Mouse (Mus musculus) MEL (cell line): ENCODE data around the gene Ap2b1. TPM values are rescaled to one million over a fixed set of nuclear protein-coding genes. Genes with fewer than 3 reads are reported as not detected.

Source experiments
- DNase-seq: peaks from one replicate; pipeline ENCODE4 v3.0.0; 2011; ENCODE audit warnings: low read depth, low spot score
- H3K27ac ChIP-seq: 2 replicates; pipeline ENCODE4 v1.5.1; 2012; ENCODE audit warnings: low read depth, mild to moderate bottlenecking, control low read depth, low read length, moderate library complexity; ENCODE audit not compliant: control insufficient read depth
- H3K27me3 ChIP-seq, 2 experiments: fragments of 150-350 bp in 1 of 2; sonication (generic) in 1 of 2; 2 replicates each; pipeline ENCODE4 v1.6.1; 2012; ENCODE audit warnings: low read length in 2 of 2, mild to moderate bottlenecking in 2 of 2, improper control_type of control experiment in 1 of 2, moderate library complexity in 1 of 2; ENCODE audit not compliant: insufficient read depth in 2 of 2, control insufficient read depth in 1 of 2
- H3K36me3 ChIP-seq, 2 experiments: 2 replicates each; pipeline ENCODE4 v1.6.1; 2012 to 2014; ENCODE audit warnings: low read length in 2 of 2, improper control_type of control experiment in 1 of 2, inconsistent platforms in 1 of 2, mild to moderate bottlenecking in 1 of 2; ENCODE audit not compliant: insufficient read depth in 2 of 2, control insufficient read depth in 1 of 2
- H3K4me1 ChIP-seq, 2 experiments: fragments of 150-350 bp in 1 of 2; sonication (generic) in 1 of 2; 2 replicates each; pipeline ENCODE4 v1.6.1; 2012; ENCODE audit warnings: low read length in 2 of 2, improper control_type of control experiment in 1 of 2, mild to moderate bottlenecking in 1 of 2; ENCODE audit not compliant: insufficient read depth in 2 of 2, control insufficient read depth in 1 of 2
- H3K4me3 ChIP-seq, 2 experiments: fragments of 150-350 bp in 1 of 2; sonication (generic) in 1 of 2; 2 replicates each; pipeline ENCODE4 v1.5.1; 2012; ENCODE audit warnings: low read depth in 2 of 2, low read length in 2 of 2, mild to moderate bottlenecking in 2 of 2, moderate library complexity in 2 of 2, control low read depth in 1 of 2, improper control_type of control experiment in 1 of 2; ENCODE audit not compliant: control insufficient read depth in 1 of 2, insufficient read depth in 1 of 2
- H3K79me2 ChIP-seq: 2 replicates; pipeline ENCODE4 v1.6.1; 2012; ENCODE audit warnings: mild to moderate bottlenecking, low read length, moderate library complexity; ENCODE audit not compliant: control insufficient read depth, poor library complexity, insufficient read depth
- H3K9ac ChIP-seq: 2 replicates; pipeline ENCODE4 v1.6.1; 2012; ENCODE audit warnings: low read depth, mild to moderate bottlenecking, control low read depth, low read length, moderate library complexity; ENCODE audit not compliant: control insufficient read depth, poor library complexity, severe bottlenecking
- H3K9me3 ChIP-seq: fragments of 150-350 bp; sonication (generic); replicated peaks from 2 replicates; pipeline ENCODE4 v1.6.1; 2012; ENCODE audit warnings: mild to moderate bottlenecking, low read length, improper control_type of control experiment, moderate library complexity; ENCODE audit not compliant: insufficient read depth
- CHD1 ChIP-seq: IDR thresholded peaks from 2 replicates; pipeline ENCODE4 v1.6.1; 2012; ENCODE audit warnings: low read depth, mild to moderate bottlenecking, inconsistent platforms, low read length, improper control_type of control experiment
- E2F4 ChIP-seq: IDR thresholded peaks from 2 replicates; pipeline ENCODE4 v1.6.1; 2011; ENCODE audit warnings: low read depth, low read length, improper control_type of control experiment, borderline replicate concordance
- EP300 ChIP-seq, 2 experiments: IDR thresholded peaks; 2 replicates each; pipeline ENCODE4 v1.6.1; 2011; ENCODE audit warnings: improper control_type of control experiment in 2 of 2, low read length in 2 of 2, low read depth in 1 of 2, mild to moderate bottlenecking in 1 of 2
- ETS1 ChIP-seq: IDR thresholded peaks from 2 replicates; pipeline ENCODE4 v1.6.1; 2012; ENCODE audit warnings: low read depth, mild to moderate bottlenecking, inconsistent platforms, low read length, improper control_type of control experiment, moderate library complexity
- GABPA ChIP-seq: IDR thresholded peaks from 2 replicates; pipeline ENCODE4 v1.6.1; 2012; ENCODE audit warnings: low read depth, mild to moderate bottlenecking, inconsistent platforms, low read length, improper control_type of control experiment, moderate library complexity
- GATA1 ChIP-seq: IDR thresholded peaks from 2 replicates; pipeline ENCODE4 v1.6.1; 2011; ENCODE audit warnings: low read depth, low read length, improper control_type of control experiment
- HCFC1 ChIP-seq: IDR thresholded peaks from 2 replicates; pipeline ENCODE4 v1.6.1; 2012; ENCODE audit warnings: low read depth, mild to moderate bottlenecking, inconsistent platforms, low read length, improper control_type of control experiment, moderate library complexity
- JUND ChIP-seq: IDR thresholded peaks from 2 replicates; pipeline ENCODE4 v1.6.1; 2011; ENCODE audit warnings: low read depth, mild to moderate bottlenecking, improper control_type of control experiment, low read length
- KAT2A ChIP-seq: conservative IDR thresholded peaks from 2 replicates; pipeline ENCODE4 v1.6.1; 2012; ENCODE audit warnings: low read depth, low read length, improper control_type of control experiment, inconsistent platforms
- MAX ChIP-seq: IDR thresholded peaks from 2 replicates; pipeline ENCODE4 v1.6.1; 2011; ENCODE audit warnings: low read length, improper control_type of control experiment
- MAZ ChIP-seq: IDR thresholded peaks from 2 replicates; pipeline ENCODE4 v1.6.1; 2012; ENCODE audit warnings: low read depth, mild to moderate bottlenecking, inconsistent platforms, low read length, improper control_type of control experiment
- MEF2A ChIP-seq: IDR thresholded peaks from 2 replicates; pipeline ENCODE4 v1.6.1; 2014; ENCODE audit warnings: low read depth, mild to moderate bottlenecking, inconsistent platforms, low read length, improper control_type of control experiment; ENCODE audit not compliant: poor library complexity, insufficient replicate concordance, severe bottlenecking; ENCODE audit errors: extremely low read depth
- MYC ChIP-seq: IDR thresholded peaks from 2 replicates; pipeline ENCODE4 v1.6.1; 2011; ENCODE audit warnings: low read depth, mild to moderate bottlenecking, low read length, improper control_type of control experiment, moderate library complexity
- NELFE ChIP-seq: IDR thresholded peaks from 2 replicates; pipeline ENCODE4 v1.6.1; 2011; ENCODE audit warnings: low read depth, low read length, improper control_type of control experiment
- POLR2A ChIP-seq, 2 experiments: IDR thresholded peaks; 2 replicates each; pipeline ENCODE4 v1.6.1; 2011 to 2012; ENCODE audit warnings: low read length in 2 of 2, mild to moderate bottlenecking in 2 of 2, control low read depth in 1 of 2, improper control_type of control experiment in 1 of 2, low read depth in 1 of 2, moderate library complexity in 1 of 2; ENCODE audit not compliant: control insufficient read depth in 1 of 2, insufficient read depth in 1 of 2, poor library complexity in 1 of 2
- POLR2AphosphoS2 ChIP-seq: IDR thresholded peaks from 2 replicates; pipeline ENCODE4 v1.6.1; 2011; ENCODE audit warnings: low read length, improper control_type of control experiment
- RAD21 ChIP-seq: IDR thresholded peaks from 2 replicates; pipeline ENCODE4 v1.6.1; 2011; ENCODE audit warnings: mild to moderate bottlenecking, low read depth, low read length, improper control_type of control experiment
- RCOR1 ChIP-seq: IDR thresholded peaks from 2 replicates; pipeline ENCODE4 v1.6.1; 2012; ENCODE audit warnings: low read depth, mild to moderate bottlenecking, inconsistent platforms, low read length, improper control_type of control experiment
- TCF12 ChIP-seq: IDR thresholded peaks from 2 replicates; pipeline ENCODE4 v1.6.1; 2014; ENCODE audit warnings: low read depth, mild to moderate bottlenecking, inconsistent platforms, low read length, improper control_type of control experiment, moderate library complexity
- USF1 ChIP-seq: IDR thresholded peaks from 2 replicates; pipeline ENCODE4 v1.6.1; 2014; ENCODE audit warnings: low read depth, mild to moderate bottlenecking, inconsistent platforms, low read length, improper control_type of control experiment, moderate library complexity
- USF2 ChIP-seq, 2 experiments: IDR thresholded peaks; 2 replicates each; pipeline ENCODE4 v1.6.1; 2011 to 2012; ENCODE audit warnings: improper control_type of control experiment in 2 of 2, low read length in 2 of 2, borderline replicate concordance in 1 of 2, inconsistent platforms in 1 of 2, low read depth in 1 of 2, mild to moderate bottlenecking in 1 of 2; ENCODE audit not compliant: insufficient read depth in 1 of 2
- ZKSCAN1 ChIP-seq: IDR thresholded peaks from 2 replicates; pipeline ENCODE4 v1.6.1; 2012; ENCODE audit warnings: low read depth, mild to moderate bottlenecking, inconsistent platforms, low read length, improper control_type of control experiment, moderate library complexity
- ZNF384 ChIP-seq: IDR thresholded peaks from 2 replicates; pipeline ENCODE4 v1.6.1; 2012; ENCODE audit warnings: low read depth, mild to moderate bottlenecking, inconsistent platforms, low read length, improper control_type of control experiment
- polyA plus RNA-seq, 2 experiments: library from polyadenylated mRNA; stranded (reverse) in 1 of 2; unstranded in 1 of 2; fragments of >175 nt in 1 of 2; fragments of >200 nt in 1 of 2; gene quantifications; 2 replicates each; pipeline versions ENCODE4 v1.2.1 to v1.2.4; 2012; ENCODE audit warnings: low replicate concordance in 2 of 2, low read depth in 1 of 2; ENCODE audit not compliant: insufficient read length in 2 of 2, insufficient read depth in 1 of 2, missing spikeins in 1 of 2
- total RNA-seq: library from RNA; depleted of rRNA; stranded (reverse); fragments of 300-350 nt; gene quantifications from 2 replicates; pipeline ENCODE4 v1.2.3, GENCODE M21; 2012

The Ap2b1 gene
- total and polyA plus RNA-seq, 3 experiments = 60.6 to 165 (median 68.9) TPM

GRCm38 (mm10) chr11:83398724-83399123, 99.9 kb downstream of the Ap2b1 start:
- DNase-seq = no peak

DNA sequence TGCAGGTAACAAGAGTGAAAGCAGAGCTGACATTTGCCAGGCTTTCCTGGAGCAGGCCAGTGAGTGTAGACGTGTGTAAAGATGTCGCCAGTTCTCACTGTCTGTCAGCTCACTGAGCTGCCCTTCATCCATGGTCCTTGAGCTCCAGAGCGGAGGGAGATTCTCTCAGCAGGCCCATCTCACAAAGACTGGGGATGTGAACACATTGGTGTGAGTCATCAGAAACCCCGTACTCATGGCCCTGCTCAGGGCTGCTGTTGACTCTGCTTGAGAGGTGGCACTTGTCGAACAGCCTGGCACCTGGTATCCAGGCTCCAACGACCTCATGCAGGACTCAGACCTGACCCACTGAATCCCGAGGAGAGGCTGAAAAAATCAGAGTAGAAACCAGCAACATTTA, 105.0 kb downstream of the Ap2b1 start:
- Histone ChIP-seq H3K27ac (no peak overlapping the region), H3K9me3 (no peaks in the 10 kb centered on the region), H3K4me1 (no peaks in the 10 kb centered on the region), H3K36me3 (peaks cover 0 to 10% of the 10 kb centered on the region in 2 experiments; a peak in 2 of 4 replicates), H3K27me3 (no peaks in the 10 kb centered on the region), H3K4me3 (no peak overlapping the region), H3K9ac (no peak overlapping the region), H3K79me2 (no peaks in the 10 kb centered on the region)
- TF ChIP-seq ETS1 (no peak), MAZ (no peak), HCFC1 (no peak), TCF12 (no peak), MEF2A (no peak), RCOR1 (no peak), EP300 (IDR thresholded peaks at IDR 0.05; ENCODE audit: low read depth in 1 of 2, low read length in 2 of 2) (no peak), JUND (no peak), GABPA (no peak), GATA1 (no peak), E2F4 (no peak), MAX (no peak), USF1 (no peak)
- no peak for DNase-seq

More at GRCm38 (mm10) chr11:83398724-83399123, 99.9 kb downstream of the Ap2b1 start:
- Histone ChIP-seq H3K9ac (no peak overlapping the region), H3K4me3 (no peak overlapping the region), H3K4me1 (no peaks in the 10 kb centered on the region), H3K79me2 (no peaks in the 10 kb centered on the region), H3K36me3 (peaks cover 0 to 18% of the 10 kb centered on the region in 2 experiments; a peak in 2 of 4 replicates), H3K27me3 (no peaks in the 10 kb centered on the region), H3K9me3 (no peaks in the 10 kb centered on the region), H3K27ac (no peak overlapping the region)
- TF ChIP-seq KAT2A (no peak), MYC (no peak), RAD21 (no peak), POLR2A (IDR thresholded peaks at IDR 0.05; ENCODE audit: control insufficient read depth in 1 of 2, insufficient read depth in 1 of 2, low read depth in 1 of 2, low read length in 2 of 2, poor library complexity in 1 of 2) (no peak), ZKSCAN1 (no peak), USF2 (IDR thresholded peaks at IDR 0.05; ENCODE audit: borderline replicate concordance in 1 of 2, insufficient read depth in 1 of 2, low read depth in 1 of 2, low read length in 2 of 2) (no peak), ETS1 (no peak), POLR2AphosphoS2 (no peak), ZNF384 (no peak), USF1 (no peak), NELFE (no peak), MAZ (no peak), CHD1 (no peak)
